Mouse (Mus musculus) lung, postnatal 4 days (tissue): Measurements from ENCODE around the gene Vmn1r221.
"Not testable (repeated sequence)": the region's sequence is repeated elsewhere in the genome, so short reads cannot be mapped to it uniquely, and the experiment has no call there.

Source experiments
- DNase-seq, 2 experiments: peaks; one replicate each; pipeline ENCODE4 v3.0.0; 2021

Vmn1r221 gene

GRCm38 (mm10) chr13:23213827-23214226 is at the start of gene Vmn1r221:
Gene Vmn1r221, plus strand, starts transcription at chr13:23214127.
- not testable (repeated sequence) for DNase-seq

- DNase-seq: not testable (repeated sequence)
Observed at GRCm38 (mm10) chr13:23166471-23166870, 47.5 kb upstream of the Vmn1r221 start.

GRCm38 (mm10) chr13:23187875-23188274 is 26.1 kb upstream of the Vmn1r221 start, which contains the start of gene Vmn1r220:
Gene Vmn1r220, minus strand, starts transcription at chr13:23187975.
- no peak for DNase-seq

- DNase-seq: not testable (repeated sequence)
Observed at GRCm38 (mm10) chr13:23203885-23204284, 10.0 kb upstream of the Vmn1r221 start.

- not testable (repeated sequence) for DNase-seq
Observed at GRCm38 (mm10) chr13:23235847-23236246, 21.9 kb downstream of the Vmn1r221 start, which contains the start of gene Vmn1r222. Gene Vmn1r222, minus strand, starts transcription at chr13:23235947.

- DNase-seq: not testable (repeated sequence)
Observed at GRCm38 (mm10) chr13:23246834-23247233, 32.9 kb downstream of the Vmn1r221 start, which contains the start of gene Vmn1r223. Gene Vmn1r223, plus strand, starts transcription at chr13:23247134.

GRCm38 (mm10) chr13:23258546-23259048 is 44.7 kb downstream of the Vmn1r221 start:
- no peak for DNase-seq

GRCm38 (mm10) chr13:23268606-23269005 is 54.7 kb downstream of the Vmn1r221 start:
- not testable (repeated sequence) for DNase-seq

GRCm38 (mm10) chr13:23269127-23269526 is 55.2 kb downstream of the Vmn1r221 start:
- not testable (repeated sequence) for DNase-seq

- DNase-seq: no peak
Observed at GRCm38 (mm10) chr13:23269681-23270080, 55.8 kb downstream of the Vmn1r221 start.

- DNase-seq: no peak
Observed at GRCm38 (mm10) chr13:23270321-23271101, 56.6 kb downstream of the Vmn1r221 start.
